10 mouse cellular contexts compared by ENCODE assay signal in genomic region chr1:194927887-194928286, GRCm38 (mm10). TPM values are rescaled to one million over a fixed set of nuclear protein-coding genes. Genes with fewer than 3 reads are reported as not detected.
DNase-seq lines count a peak whose midpoint lies in the region; ATAC-seq and TF ChIP-seq lines count a peak whose summit lies in the region.
"Had no signal": no experiment of that assay in that cellular context is flagged by ENCODE, and none has a peak within 500 bp of the region (broad histone marks: within the 10 kb centered on the region; RNA-seq: fewer than 3 reads in every experiment).

No protein-coding gene starts in this region.

- no peaks in the 10 kb centered on the region for H3K9me3 ChIP-seq in embryonic facial prominence, embryonic 10.5 days
- H3K9me3 ChIP-seq in liver, embryonic 14.5 days (ENCODE audit: control insufficient read depth, low read length) = no peaks in the 10 kb centered on the region
- H3K9me3 ChIP-seq: embryonic facial prominence, embryonic 12.5 days had no signal

- no peak overlapping the region for H3K4me3 ChIP-seq in embryonic facial prominence, embryonic 10.5 days
- no peak overlapping the region for H3K4me3 ChIP-seq in liver, embryonic 14.5 days (ENCODE audit: insufficient read depth in 1 of 2, low read depth in 2 of 2, low read length in 2 of 2)
- H3K4me3 ChIP-seq: embryonic facial prominence, embryonic 12.5 days had no signal

- TF ChIP-seq EP300 in liver, embryonic 14.5 days (IDR thresholded peaks at IDR 0.05; ENCODE audit: low read depth) = no peak

- no peaks in the 10 kb centered on the region for H3K36me3 ChIP-seq in embryonic facial prominence, embryonic 10.5 days (replicated peaks)
- H3K36me3 ChIP-seq in liver, embryonic 14.5 days (replicated peaks; ENCODE audit: control insufficient read depth, insufficient read depth, low read depth) = no peaks in the 10 kb centered on the region
- H3K36me3 ChIP-seq: embryonic facial prominence, embryonic 12.5 days had no signal

- DNase-seq in adrenal gland, postnatal 36 days = peak; percentile 18 to 37
- DNase-seq in embryonic facial prominence, embryonic 10.5 days (ENCODE audit: low spot score) = peak; percentile 18
- DNase-seq in liver, embryonic 14.5 days (ENCODE audit: low read depth in 3 of 3, low spot score in 3 of 3) = no peak
- DNase-seq in left cerebral cortex, adult 11 months (ENCODE audit: low spot score) = no peak
- no peak for DNase-seq in right cerebral cortex, postnatal 14 days
- DNase-seq in urinary bladder, postnatal 36 days (ENCODE audit: low spot score in 2 of 2) = no peak

- WGBS in embryonic facial prominence, embryonic 10.5 days = 36% methylated on average over 3 of the region's 3 CpGs
- 12% methylated on average over 3 of the region's 3 CpGs for WGBS in liver, embryonic 14.5 days (ENCODE audit: insufficient replicate concordance)

- no peak for TF ChIP-seq CTCF in liver, embryonic 14.5 days (IDR thresholded peaks at IDR 0.05; ENCODE audit: low read depth)

- H3K27me3 ChIP-seq in embryonic facial prominence, embryonic 10.5 days (replicated peaks; ENCODE audit: low read depth, poor library complexity, severe bottlenecking) = no peaks in the 10 kb centered on the region
- no peaks in the 10 kb centered on the region for H3K27me3 ChIP-seq in liver, embryonic 14.5 days (ENCODE audit: control insufficient read depth, insufficient read depth, low read length)
- H3K27me3 ChIP-seq: embryonic facial prominence, embryonic 12.5 days had no signal

- no peak overlapping the region for H3K27ac ChIP-seq in embryonic facial prominence, embryonic 10.5 days (replicated peaks)
- no peak overlapping the region for H3K27ac ChIP-seq in liver, embryonic 14.5 days
- H3K27ac ChIP-seq: embryonic facial prominence, embryonic 12.5 days had no signal

- H3K4me2 ChIP-seq in liver, embryonic 14.5 days (ENCODE audit: low read depth) = no peak overlapping the region
- H3K4me2 ChIP-seq: embryonic facial prominence, embryonic 12.5 days had no signal

- H3K9ac ChIP-seq in liver, embryonic 14.5 days (replicated peaks) = no peak overlapping the region
- H3K9ac ChIP-seq: embryonic facial prominence, embryonic 12.5 days had no signal

- ATAC-seq in hematopoietic stem cell, adult 5-6 weeks (replicated peaks in 1 of 2; ENCODE audit: insufficient read depth in 1 of 2, low FRiP score in 2 of 2, low TSS enrichment in 1 of 2, low read depth in 1 of 2, poor library complexity in 2 of 2, severe bottlenecking in 2 of 2) = peak; percentile 94
- peak; percentile 55 for ATAC-seq in liver, embryonic 14.5 days (ENCODE audit: insufficient read depth)
- no peak for ATAC-seq in activated CD4-positive, CD25-positive, alpha-beta regulatory T cell, adult 4 months
- ATAC-seq: hindbrain, embryonic 16.5 days had no signal

- H3K4me1 ChIP-seq in embryonic facial prominence, embryonic 10.5 days = peaks cover 32% of the 10 kb centered on the region
- peaks cover 0 to 10% of the 10 kb centered on the region in 2 experiments; a peak in 2 of 4 replicates for H3K4me1 ChIP-seq in liver, embryonic 14.5 days (replicated peaks; ENCODE audit: control insufficient read depth in 2 of 2, insufficient read depth in 2 of 2, low read length in 1 of 2)

RNA-seq across cellular contexts. Expression of gene Cd34, which starts 10.7 kb away (rescaled TPM):
- total RNA-seq in adrenal gland, postnatal 36 days (2021) = 10 to 100 TPM; 45.0 to 62.8 TPM
- 49.9 and 50.8 TPM in 2 replicates for polyA plus RNA-seq in embryonic facial prominence, embryonic 10.5 days (2016; fragmentation: Nextera tagmentation; extraction: Ambion mirVana)
- total RNA-seq in hematopoietic stem cell, adult 5-6 weeks (2017) = 809 and 896 TPM in 2 replicates
- polyA plus RNA-seq in liver, embryonic 14.5 days (2012; rRNA removed) = 5.8 and 7.7 TPM in 2 replicates
- polyA plus RNA-seq in liver, embryonic 14.5 days (2014; fragmentation: Nextera tagmentation; extraction: Ambion mirVana) = 10.6 and 11.2 TPM in 2 replicates
- under 1 TPM; 0.26 to 0.48 TPM for polyA plus RNA-seq in activated CD4-positive, CD25-positive, alpha-beta regulatory T cell, adult 4 months (2017; shearing (Covaris generic))

Comparison
In these comparisons a context has a peak if more than half of its experiments do, and no peak if none do; other contexts are left out.
1. DNase-seq: peak in adrenal gland, postnatal 36 days (2 of 2) and embryonic facial prominence, embryonic 10.5 days (single experiment); none in liver, embryonic 14.5 days (0 of 3), left cerebral cortex, adult 11 months (single experiment), right cerebral cortex, postnatal 14 days (single experiment) and urinary bladder, postnatal 36 days (0 of 2).
2. RNA of gene Cd34, which starts 10.7 kb away (polyA plus RNA-seq): 49.9 to 50.8 TPM in embryonic facial prominence, embryonic 10.5 days and 5.8 to 11.2 TPM in liver, embryonic 14.5 days; 0.26 to 0.48 TPM in activated CD4-positive, CD25-positive, alpha-beta regulatory T cell, adult 4 months; every median in the first group is over 4 times any median in the second.